In genomic region chr14:111212929-111213657, GRCm38 (mm10) we compare ENCODE assay signal across 24 mouse cellular contexts.
"Had no signal": no experiment of that assay in that cellular context is flagged by ENCODE, and none has a peak within 500 bp of the region (broad histone marks: within the 10 kb centered on the region; RNA-seq: fewer than 3 reads in every experiment).

No protein-coding gene starts in this region.

- ATAC-seq: inflammation-experienced regulatory T-cells, adult 6 months; intestine, embryonic 15.5 days; intestine, postnatal 0 days; liver, embryonic 12.5 days had no signal

- H3K27me3 ChIP-seq: heart, embryonic 12.5 days; hindbrain, embryonic 13.5 days; hindbrain, embryonic 15.5 days; intestine, embryonic 15.5 days; limb, embryonic 13.5 days; limb, embryonic 15.5 days; liver, embryonic 12.5 days had no signal

- H3K4me3 ChIP-seq: gastrocnemius, adult 2 months; heart, embryonic 10.5 days; heart, embryonic 12.5 days; hindbrain, embryonic 10.5 days; hindbrain, embryonic 13.5 days; hindbrain, embryonic 15.5 days; intestine, embryonic 15.5 days; limb, embryonic 13.5 days; limb, embryonic 15.5 days; liver, embryonic 12.5 days had no signal

- DNase-seq: gastrocnemius, adult 2 months; gastrocnemius, postnatal 10 days; gastrocnemius, postnatal 25 days; heart, postnatal 10 days; heart, postnatal 4 days; kidney, adult 18-20 months; kidney, adult 8-10 months; kidney, postnatal 14 days; kidney, postnatal 36 days; layer of hippocampus, adult 9-11 months; layer of hippocampus, postnatal 36 days; left cerebral cortex, postnatal 4 days had no signal

- H3K4me2 ChIP-seq: heart, embryonic 12.5 days; hindbrain, embryonic 13.5 days; hindbrain, embryonic 15.5 days; intestine, embryonic 15.5 days; limb, embryonic 13.5 days; limb, embryonic 15.5 days; liver, embryonic 12.5 days had no signal

- H3K27ac ChIP-seq: gastrocnemius, adult 2 months; heart, embryonic 10.5 days; hindbrain, embryonic 10.5 days; hindbrain, embryonic 13.5 days; hindbrain, embryonic 15.5 days; intestine, embryonic 15.5 days; kidney, postnatal 0 days; limb, embryonic 13.5 days; limb, embryonic 15.5 days; liver, embryonic 12.5 days had no signal

- H3K9me3 ChIP-seq: heart, embryonic 10.5 days; heart, embryonic 12.5 days; hindbrain, embryonic 10.5 days; hindbrain, embryonic 13.5 days; hindbrain, embryonic 15.5 days; intestine, embryonic 15.5 days; limb, embryonic 13.5 days; limb, embryonic 15.5 days; liver, embryonic 12.5 days had no signal

- H3K36me3 ChIP-seq: heart, embryonic 10.5 days; heart, embryonic 12.5 days; hindbrain, embryonic 10.5 days; hindbrain, embryonic 13.5 days; hindbrain, embryonic 15.5 days; intestine, embryonic 15.5 days; limb, embryonic 13.5 days; limb, embryonic 15.5 days; liver, embryonic 12.5 days had no signal

- H3K4me1 ChIP-seq: heart, embryonic 10.5 days; heart, embryonic 12.5 days; hindbrain, embryonic 10.5 days; hindbrain, embryonic 13.5 days; hindbrain, embryonic 15.5 days; intestine, embryonic 15.5 days; limb, embryonic 13.5 days; limb, embryonic 15.5 days; liver, embryonic 12.5 days had no signal

- H3K9ac ChIP-seq: heart, embryonic 12.5 days; hindbrain, embryonic 13.5 days; hindbrain, embryonic 15.5 days; intestine, embryonic 15.5 days; limb, embryonic 13.5 days; limb, embryonic 15.5 days; liver, embryonic 12.5 days had no signal
